Mouse (Mus musculus): ENCODE data around the gene Ago1. TPM values are rescaled to one million over a fixed set of nuclear protein-coding genes. Genes with fewer than 3 reads are reported as not detected.

Ago1 gene
- polyA plus RNA-seq, 1 experiment from 2014 or later: 19.5 TPM

DNA sequence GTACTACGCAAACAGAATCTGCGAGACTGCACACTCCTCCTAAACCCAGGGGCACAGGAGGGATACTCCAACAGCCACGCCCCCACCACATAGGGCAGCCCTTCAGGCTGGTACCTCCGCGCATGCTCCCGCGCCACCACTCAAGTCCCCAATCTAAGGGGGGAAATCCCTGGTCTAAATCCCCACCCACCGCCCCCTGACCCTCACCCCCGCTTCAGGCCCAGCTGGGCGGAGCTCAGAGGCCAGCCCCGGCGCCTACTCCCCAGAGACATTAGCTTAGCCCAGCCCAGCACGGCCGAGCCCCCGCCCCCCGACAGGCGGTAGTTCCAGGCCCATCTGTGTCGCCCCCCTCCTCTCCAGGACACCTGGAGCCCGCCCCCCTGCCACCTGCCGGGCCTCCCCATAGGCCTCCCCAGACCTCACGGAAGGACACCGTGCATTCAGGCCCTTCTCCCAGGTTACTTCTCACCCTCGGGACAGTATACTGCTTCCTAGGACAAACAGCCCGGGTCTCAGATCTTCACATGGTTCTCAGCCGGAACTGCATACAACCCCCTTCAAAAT, 580 bp downstream of the Ago1 start:
- H3K27ac ChIP-seq: peak overlapping the region; percentile 95
- H3K36me3 ChIP-seq: peaks cover under 1% of the 10 kb centered on the region; the same call in 1 of the 2 replicates
- no peaks in the 10 kb centered on the region for H3K27me3 ChIP-seq
- H3K4me1 ChIP-seq (replicated peaks): peaks cover 53% of the 10 kb centered on the region
- H3K9ac ChIP-seq (replicated peaks): peak overlapping the region; percentile 86
- peak overlapping the region; percentile 64 for H3K4me3 ChIP-seq (replicated peaks)
- peak; percentile 65 for ATAC-seq
- peak overlapping the region; percentile 79 for H3K4me2 ChIP-seq (replicated peaks)
- no peaks in the 10 kb centered on the region for H3K9me3 ChIP-seq
- 1% methylated on average over 25 of the region's 25 CpGs for WGBS

GRCm38 (mm10) chr4:126466251-126466750, 2.1 kb downstream of the Ago1 start:
- H3K4me1 ChIP-seq (replicated peaks): peaks cover 68% of the 10 kb centered on the region
- peak overlapping the region; percentile 79 for H3K4me2 ChIP-seq (replicated peaks)
- no peak for ATAC-seq
- WGBS: 5% methylated on average over 8 of the region's 8 CpGs
- peak overlapping the region; percentile 95 for H3K27ac ChIP-seq
- H3K4me3 ChIP-seq (replicated peaks): peak overlapping the region; percentile 64
- peaks cover 7% of the 10 kb centered on the region; the same call in 1 of the 2 replicates for H3K36me3 ChIP-seq
- H3K27me3 ChIP-seq: no peaks in the 10 kb centered on the region
- no peaks in the 10 kb centered on the region for H3K9me3 ChIP-seq
- peak overlapping the region; percentile 66 for H3K9ac ChIP-seq (replicated peaks)

GRCm38 (mm10) chr4:126465843-126466242, 2.5 kb downstream of the Ago1 start:
- Histone ChIP-seq H3K4me3 (replicated peaks) (peak overlapping the region; percentile 64), H3K9me3 (no peaks in the 10 kb centered on the region), H3K36me3 (peaks cover 10% of the 10 kb centered on the region), H3K27me3 (no peaks in the 10 kb centered on the region), H3K27ac (peak overlapping the region; percentile 95), H3K9ac (replicated peaks) (peak overlapping the region; percentile 66), H3K4me2 (replicated peaks) (peak overlapping the region; percentile 79), H3K4me1 (replicated peaks) (peaks cover 68% of the 10 kb centered on the region)
- peak; percentile 75 for ATAC-seq
- WGBS: under 1% methylated on average over 8 of the region's 8 CpGs

GRCm38 (mm10) chr4:126464892-126465235, 3.5 kb downstream of the Ago1 start:
- no peaks in the 10 kb centered on the region for H3K9me3 ChIP-seq
- H3K36me3 ChIP-seq: peaks cover 20% of the 10 kb centered on the region
- no peaks in the 10 kb centered on the region for H3K27me3 ChIP-seq
- 3% methylated on average over 2 of the region's 2 CpGs for WGBS
- no peak for ATAC-seq
- peak overlapping the region; percentile 79 for H3K4me2 ChIP-seq (replicated peaks)
- H3K9ac ChIP-seq (replicated peaks): peak overlapping the region; percentile 66
- peaks cover 68% of the 10 kb centered on the region for H3K4me1 ChIP-seq (replicated peaks)
- peak overlapping the region; percentile 95 for H3K27ac ChIP-seq
- peak overlapping the region; percentile 64 for H3K4me3 ChIP-seq (replicated peaks)

DNA sequence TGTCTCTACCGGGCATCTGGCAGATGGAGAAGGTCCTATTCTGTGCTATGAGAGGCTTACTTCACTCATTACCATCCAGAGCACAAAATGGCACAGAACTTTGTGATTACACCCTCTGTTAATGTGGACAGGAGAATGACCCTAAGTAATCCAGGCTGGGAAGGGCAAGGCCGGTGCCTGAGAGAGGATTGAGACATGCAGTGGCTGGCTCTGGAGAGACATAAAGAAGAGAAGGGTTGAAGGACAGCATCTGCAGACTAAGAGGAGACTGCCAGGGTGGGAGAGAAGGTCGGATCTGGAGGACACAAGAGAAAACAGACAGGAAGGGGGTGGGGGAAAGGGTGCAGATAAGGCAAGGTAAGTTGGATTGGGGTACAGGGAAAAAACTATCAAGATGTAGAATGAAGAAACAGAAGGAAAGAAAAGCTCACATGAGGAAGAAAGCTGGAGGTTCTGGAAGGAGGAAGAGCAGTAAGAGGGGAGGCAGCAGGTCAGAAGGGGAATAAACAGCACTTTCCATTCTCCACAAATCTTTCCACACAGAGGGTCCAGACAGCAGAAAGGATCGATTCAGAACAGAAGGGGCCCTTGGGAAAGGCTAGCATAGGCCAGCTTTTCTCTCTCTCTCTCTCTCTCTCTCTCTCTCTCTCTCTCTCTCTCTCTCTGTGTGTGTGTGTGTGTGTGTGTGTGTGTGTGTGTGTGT, 4.0 kb downstream of the Ago1 start:
- Histone ChIP-seq H3K9me3 (no peaks in the 10 kb centered on the region), H3K4me2 (replicated peaks) (peak overlapping the region; percentile 79), H3K27ac (peak overlapping the region; percentile 95), H3K4me1 (replicated peaks) (peaks cover 65% of the 10 kb centered on the region), H3K27me3 (no peaks in the 10 kb centered on the region), H3K36me3 (peaks cover 25% of the 10 kb centered on the region), H3K9ac (replicated peaks) (peak overlapping the region; percentile 66), H3K4me3 (replicated peaks) (peak overlapping the region; percentile 64)
- no peak for ATAC-seq
- WGBS: 6% methylated on average over 4 of the region's 4 CpGs

- Histone ChIP-seq H3K36me3 (peaks cover 96% of the 10 kb centered on the region), H3K27me3 (no peaks in the 10 kb centered on the region), H3K9ac (replicated peaks) (no peak overlapping the region), H3K9me3 (no peaks in the 10 kb centered on the region), H3K27ac (no peak overlapping the region), H3K4me1 (replicated peaks) (no peaks in the 10 kb centered on the region), H3K4me2 (replicated peaks) (no peak overlapping the region), H3K4me3 (replicated peaks) (no peak overlapping the region)
- no peak for ATAC-seq
- 94% methylated on average over 7 of the region's 7 CpGs for WGBS
Measured at GRCm38 (mm10) chr4:126455441-126455840, 12.9 kb downstream of the Ago1 start.

- Histone ChIP-seq H3K4me3 (replicated peaks) (no peak overlapping the region), H3K4me1 (replicated peaks) (no peaks in the 10 kb centered on the region), H3K9me3 (no peaks in the 10 kb centered on the region), H3K27ac (no peak overlapping the region), H3K36me3 (peaks cover 95% of the 10 kb centered on the region), H3K4me2 (replicated peaks) (no peak overlapping the region), H3K27me3 (no peaks in the 10 kb centered on the region), H3K9ac (replicated peaks) (no peak overlapping the region)
- WGBS: 96% methylated on average over 5 of the region's 5 CpGs
- no peak for ATAC-seq
Measured at GRCm38 (mm10) chr4:126454547-126455254, 13.7 kb downstream of the Ago1 start.

DNA sequence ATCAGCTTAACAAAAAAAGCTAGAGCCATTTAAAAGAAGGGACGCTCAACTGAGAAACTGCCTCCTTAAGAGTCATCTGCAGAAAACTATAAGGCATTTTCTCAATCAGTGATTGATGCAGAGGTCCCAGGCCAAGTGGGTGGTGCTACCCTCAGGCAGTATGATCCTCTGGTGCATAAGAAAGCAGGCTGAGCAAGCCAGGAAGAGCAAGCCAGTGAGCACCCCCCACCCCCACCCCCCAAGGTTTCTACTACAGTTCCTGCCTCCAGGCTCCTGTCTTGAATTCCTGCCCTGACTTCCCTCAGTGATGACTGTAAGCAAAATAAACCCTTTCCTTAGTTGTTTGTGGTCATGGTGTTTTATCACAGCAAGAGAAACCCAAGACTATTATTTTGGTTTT, 18.1 kb downstream of the Ago1 start:
- Histone ChIP-seq H3K4me2 (replicated peaks) (no peak overlapping the region), H3K4me1 (replicated peaks) (no peaks in the 10 kb centered on the region), H3K27me3 (no peaks in the 10 kb centered on the region), H3K9ac (replicated peaks) (no peak overlapping the region), H3K9me3 (no peaks in the 10 kb centered on the region), H3K4me3 (replicated peaks) (no peak overlapping the region), H3K27ac (no peak overlapping the region), H3K36me3 (peaks cover 89% of the 10 kb centered on the region)
- WGBS: 93% methylated on average over 1 of the region's 1 CpGs
- no peak for ATAC-seq

DNA sequence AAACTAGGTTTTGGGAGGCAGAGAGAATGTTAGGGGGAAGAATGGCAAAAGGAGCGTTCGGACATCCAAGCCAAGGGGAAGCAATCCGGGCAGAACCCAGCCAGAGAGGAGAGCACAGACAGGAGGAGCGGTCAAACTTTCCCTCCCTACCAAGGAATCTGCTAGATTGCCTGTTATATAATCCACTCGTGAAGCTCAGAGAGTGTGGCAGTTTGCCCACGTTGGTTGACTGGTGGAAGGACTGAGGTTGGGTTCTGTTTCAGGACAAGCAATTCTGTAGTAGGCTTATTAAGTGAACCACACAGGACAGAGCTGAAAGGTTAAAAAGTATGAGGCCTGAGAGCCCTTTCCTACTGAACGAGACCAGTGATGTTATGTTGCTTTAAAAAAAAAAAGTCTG, 21.3 kb downstream of the Ago1 start:
- Histone ChIP-seq H3K27me3 (no peaks in the 10 kb centered on the region), H3K36me3 (peaks cover 82% of the 10 kb centered on the region), H3K27ac (no peak overlapping the region), H3K4me3 (replicated peaks) (no peak overlapping the region), H3K4me1 (replicated peaks) (no peaks in the 10 kb centered on the region), H3K4me2 (replicated peaks) (no peak overlapping the region), H3K9ac (replicated peaks) (no peak overlapping the region), H3K9me3 (no peaks in the 10 kb centered on the region)
- no peak for ATAC-seq
- WGBS: 92% methylated on average over 7 of the region's 7 CpGs

DNA sequence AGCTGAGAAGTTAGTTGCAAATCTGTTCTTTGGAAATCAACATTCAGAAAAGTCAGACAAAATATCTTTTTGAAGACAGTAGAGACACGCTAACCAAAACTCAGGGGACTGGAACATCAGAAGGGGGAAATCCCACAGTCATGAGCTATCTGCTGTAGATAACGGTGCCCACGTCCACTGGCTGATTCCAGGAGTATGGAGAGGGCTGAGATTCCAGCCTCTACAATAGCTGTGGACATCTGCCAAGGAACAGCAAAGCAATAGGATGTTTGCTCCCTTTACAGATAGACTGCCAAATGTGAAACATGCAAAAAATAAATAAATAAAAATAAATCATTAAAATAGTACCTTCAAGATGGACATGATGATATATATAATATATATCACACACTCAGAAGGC, 23.9 kb downstream of the Ago1 start:
- H3K4me1 ChIP-seq (replicated peaks): no peaks in the 10 kb centered on the region
- H3K27ac ChIP-seq: no peak overlapping the region
- H3K4me2 ChIP-seq (replicated peaks): no peak overlapping the region
- no peak for ATAC-seq
- no peak overlapping the region for H3K4me3 ChIP-seq (replicated peaks)
- H3K9ac ChIP-seq (replicated peaks): no peak overlapping the region
- H3K36me3 ChIP-seq: peaks cover 85% of the 10 kb centered on the region
- WGBS: 91% methylated on average over 3 of the region's 3 CpGs
- no peaks in the 10 kb centered on the region for H3K9me3 ChIP-seq
- H3K27me3 ChIP-seq: no peaks in the 10 kb centered on the region

- no peak overlapping the region for H3K27ac ChIP-seq
- no peak overlapping the region for H3K4me3 ChIP-seq (replicated peaks)
- ATAC-seq: no peak
- H3K36me3 ChIP-seq: peaks cover 86% of the 10 kb centered on the region
- H3K9ac ChIP-seq (replicated peaks): no peak overlapping the region
- no peaks in the 10 kb centered on the region for H3K27me3 ChIP-seq
- H3K9me3 ChIP-seq: no peaks in the 10 kb centered on the region
- 87% methylated on average over 5 of the region's 5 CpGs for WGBS
- H3K4me2 ChIP-seq (replicated peaks): no peak overlapping the region
- H3K4me1 ChIP-seq (replicated peaks): no peaks in the 10 kb centered on the region
Measured at GRCm38 (mm10) chr4:126438261-126438660, 30.1 kb downstream of the Ago1 start.

GRCm38 (mm10) chr4:126436268-126436667, 32.1 kb downstream of the Ago1 start:
- ATAC-seq: no peak
- Histone ChIP-seq H3K27me3 (no peaks in the 10 kb centered on the region), H3K9me3 (no peaks in the 10 kb centered on the region), H3K36me3 (peaks cover 67% of the 10 kb centered on the region), H3K4me1 (replicated peaks) (no peaks in the 10 kb centered on the region), H3K4me2 (replicated peaks) (no peak overlapping the region), H3K27ac (no peak overlapping the region), H3K9ac (replicated peaks) (no peak overlapping the region), H3K4me3 (replicated peaks) (no peak overlapping the region)
- WGBS: 60% methylated on average over 2 of the region's 2 CpGs
